Mouse (Mus musculus): ENCODE measurements at regions not wholly inside any gene's neighbourhood (a gene's known extent, or its start where the extent isn't known, plus 50 kb on each side); places are given as distances from the start of the nearest gene placed in this dataset.

GRCm38 (mm10) chr14:109941944-109942343, 813.0 kb downstream of the Slitrk6 start:
- Histone ChIP-seq H3K4me2 (ENCODE audit: low read depth, low read length) (no peak overlapping the region), H3K9ac (replicated peaks) (no peak overlapping the region), H3K9me3 (ENCODE audit: low read length) (no peaks in the 10 kb centered on the region; the same call in 1 of the 2 replicates), H3K4me1 (ENCODE audit: insufficient read depth) (no peaks in the 10 kb centered on the region), H3K36me3 (replicated peaks; ENCODE audit: insufficient read depth, low read length) (no peaks in the 10 kb centered on the region), H3K4me3 (ENCODE audit: low read depth, low read length) (no peak overlapping the region), H3K27ac (ENCODE audit: low read depth) (no peak overlapping the region), H3K27me3 (ENCODE audit: insufficient read depth, low read length) (no peaks in the 10 kb centered on the region)
- ATAC-seq (no peak), DNase-seq (no peak)
- TF ChIP-seq EP300 (IDR thresholded peaks at IDR 0.05; ENCODE audit: low read depth) (no peak), CTCF (IDR thresholded peaks at IDR 0.05; ENCODE audit: low read depth) (no peak)
- WGBS (ENCODE audit: insufficient replicate concordance) = 82% methylated on average over 4 of the region's 4 CpGs

GRCm38 (mm10) chr14:109941162-109941561, 813.8 kb downstream of the Slitrk6 start:
- DNase-seq = no peak
- WGBS (ENCODE audit: insufficient replicate concordance) = 82% methylated on average over 1 of the region's 1 CpGs
- TF ChIP-seq CTCF (IDR thresholded peaks at IDR 0.05; ENCODE audit: low read depth) (no peak), EP300 (IDR thresholded peaks at IDR 0.05; ENCODE audit: low read depth) (no peak)

GRCm38 (mm10) chr14:109937432-109937831, 817.5 kb downstream of the Slitrk6 start:
- ATAC-seq = no peak
- H3K4me1 ChIP-seq (ENCODE audit: insufficient read depth) = no peaks in the 10 kb centered on the region
- no peak for DNase-seq

More at GRCm38 (mm10) chr14:109941162-109941561, 813.8 kb downstream of the Slitrk6 start:
- Histone ChIP-seq H3K4me3 (ENCODE audit: low read depth, low read length) (no peak overlapping the region), H3K4me2 (ENCODE audit: low read depth, low read length) (no peak overlapping the region), H3K4me1 (ENCODE audit: insufficient read depth) (no peaks in the 10 kb centered on the region), H3K27ac (ENCODE audit: low read depth) (no peak overlapping the region), H3K9ac (replicated peaks) (no peak overlapping the region), H3K9me3 (ENCODE audit: low read length) (no peaks in the 10 kb centered on the region; the same call in 1 of the 2 replicates), H3K36me3 (replicated peaks; ENCODE audit: insufficient read depth, low read length) (no peaks in the 10 kb centered on the region), H3K27me3 (ENCODE audit: insufficient read depth, low read length) (no peaks in the 10 kb centered on the region)
- ATAC-seq = no peak

GRCm38 (mm10) chr14:109928977-109929376, 826.0 kb downstream of the Slitrk6 start:
- Histone ChIP-seq H3K27ac (ENCODE audit: low read depth) (no peak overlapping the region), H3K9me3 (ENCODE audit: low read length) (no peaks in the 10 kb centered on the region), H3K4me3 (ENCODE audit: low read depth, low read length) (no peak overlapping the region), H3K36me3 (replicated peaks; ENCODE audit: insufficient read depth, low read length) (no peaks in the 10 kb centered on the region), H3K4me2 (ENCODE audit: low read depth, low read length) (no peak overlapping the region), H3K9ac (replicated peaks) (no peak overlapping the region), H3K4me1 (ENCODE audit: insufficient read depth) (no peaks in the 10 kb centered on the region), H3K27me3 (ENCODE audit: insufficient read depth, low read length) (no peaks in the 10 kb centered on the region)
- WGBS (ENCODE audit: insufficient replicate concordance) = 73% methylated on average over 7 of the region's 7 CpGs
- DNase-seq (no peak), ATAC-seq (no peak)
- no peak for TF ChIP-seq EP300 (IDR thresholded peaks at IDR 0.05; ENCODE audit: low read depth)
- no peak for TF ChIP-seq CTCF (IDR thresholded peaks at IDR 0.05; ENCODE audit: low read depth)

More at GRCm38 (mm10) chr14:109937432-109937831, 817.5 kb downstream of the Slitrk6 start:
- Histone ChIP-seq H3K27ac (ENCODE audit: low read depth) (no peak overlapping the region), H3K9ac (replicated peaks) (no peak overlapping the region), H3K4me2 (ENCODE audit: low read depth, low read length) (no peak overlapping the region), H3K27me3 (ENCODE audit: insufficient read depth, low read length) (no peaks in the 10 kb centered on the region), H3K9me3 (ENCODE audit: low read length) (no peaks in the 10 kb centered on the region; the same call in 1 of the 2 replicates), H3K36me3 (replicated peaks; ENCODE audit: insufficient read depth, low read length) (no peaks in the 10 kb centered on the region), H3K4me3 (ENCODE audit: low read depth, low read length) (no peak overlapping the region)
- TF ChIP-seq CTCF (IDR thresholded peaks at IDR 0.05; ENCODE audit: low read depth) (no peak), EP300 (IDR thresholded peaks at IDR 0.05; ENCODE audit: low read depth) (no peak)
- 83% methylated on average over 6 of the region's 6 CpGs for WGBS (ENCODE audit: insufficient replicate concordance)

GRCm38 (mm10) chr14:109891896-109892165, 863.1 kb downstream of the Slitrk6 start:
- WGBS (ENCODE audit: insufficient replicate concordance) = 75% methylated on average over 2 of the region's 2 CpGs
- no peaks in the 10 kb centered on the region for H3K27me3 ChIP-seq (ENCODE audit: insufficient read depth, low read length)
- no peaks in the 10 kb centered on the region for H3K9me3 ChIP-seq (ENCODE audit: low read length)
- H3K27ac ChIP-seq (ENCODE audit: low read depth) = no peak overlapping the region
- no peak overlapping the region for H3K9ac ChIP-seq (replicated peaks)
- TF ChIP-seq CTCF (IDR thresholded peaks at IDR 0.05; ENCODE audit: low read depth) = no peak
- no peak for TF ChIP-seq EP300 (IDR thresholded peaks at IDR 0.05; ENCODE audit: low read depth)
- ATAC-seq (no peak), DNase-seq (no peak)
- H3K4me1 ChIP-seq (ENCODE audit: insufficient read depth) = no peaks in the 10 kb centered on the region
- H3K4me3 ChIP-seq (ENCODE audit: low read depth, low read length) = no peak overlapping the region
- H3K4me2 ChIP-seq (ENCODE audit: low read depth, low read length) = no peak overlapping the region
- H3K36me3 ChIP-seq (replicated peaks; ENCODE audit: insufficient read depth, low read length) = no peaks in the 10 kb centered on the region

GRCm38 (mm10) chr14:109891151-109891895, 863.6 kb downstream of the Slitrk6 start:
- no peak for ATAC-seq
- no peak overlapping the region for H3K27ac ChIP-seq (ENCODE audit: low read depth)
- H3K9ac ChIP-seq (replicated peaks) = no peak overlapping the region
- no peaks in the 10 kb centered on the region for H3K36me3 ChIP-seq (replicated peaks; ENCODE audit: insufficient read depth, low read length)
- WGBS (ENCODE audit: insufficient replicate concordance) = 67% methylated on average over 3 of the region's 3 CpGs
- no peaks in the 10 kb centered on the region for H3K27me3 ChIP-seq (ENCODE audit: insufficient read depth, low read length)
- no peak overlapping the region for H3K4me3 ChIP-seq (ENCODE audit: low read depth, low read length)
- no peak for TF ChIP-seq EP300 (IDR thresholded peaks at IDR 0.05; ENCODE audit: low read depth)
- no peak for TF ChIP-seq CTCF (IDR thresholded peaks at IDR 0.05; ENCODE audit: low read depth)
- H3K9me3 ChIP-seq (ENCODE audit: low read length) = no peaks in the 10 kb centered on the region
- no peaks in the 10 kb centered on the region for H3K4me1 ChIP-seq (ENCODE audit: insufficient read depth)
- no peak for DNase-seq
- H3K4me2 ChIP-seq (ENCODE audit: low read depth, low read length) = no peak overlapping the region

All from liver, postnatal 0 days (tissue).